Mouse (Mus musculus) cerebellum, adult 2 months (tissue): ENCODE measurements around the gene Trit1.

Experiments used
- CTCF ChIP-seq: fragments of 200-500 bp; IDR thresholded peaks from 2 replicates; pipeline ENCODE4 v1.5.1; 2011; ENCODE audit warnings: low read depth, mild to moderate bottlenecking, control low read depth, low read length, moderate library complexity, borderline replicate concordance; ENCODE audit not compliant: insufficient read depth
- POLR2A ChIP-seq: fragments of 200-500 bp; IDR thresholded peaks from 2 replicates; pipeline ENCODE4 v1.6.1; 2011; ENCODE audit warnings: low read length, control low read depth, borderline replicate concordance; ENCODE audit not compliant: insufficient read depth

DNA sequence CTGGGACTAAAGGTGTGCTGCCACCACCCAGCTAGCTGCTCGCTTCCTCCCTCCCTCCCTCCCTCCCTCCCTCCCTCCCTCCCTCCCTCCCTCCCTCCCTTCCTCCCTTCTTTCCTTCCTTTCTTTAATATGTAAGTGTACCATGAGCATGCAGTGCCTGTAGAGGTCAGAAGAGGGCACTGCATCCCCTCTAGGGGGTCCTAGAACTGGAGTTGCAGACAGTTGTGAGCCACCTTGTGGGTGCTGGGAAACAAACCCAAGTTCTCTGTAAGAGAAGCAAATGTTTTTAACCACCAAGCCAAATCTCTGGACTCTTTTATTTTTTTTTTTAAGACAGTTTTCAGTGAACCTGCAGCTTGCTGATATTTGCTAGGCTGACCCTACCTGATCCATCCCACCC is 6.5 kb downstream of the Trit1 start:
- no peak for TF ChIP-seq POLR2A
- TF ChIP-seq CTCF, result no peak
